Mouse (Mus musculus) layer of hippocampus, postnatal 36 days (tissue): ENCODE measurements at regions not wholly inside any gene's neighbourhood (a gene's known extent, or its start where the extent isn't known, plus 50 kb on each side); places are given as distances from the start of the nearest gene placed in this dataset.

ENCODE experiments used
- DNase-seq, 2 experiments: peaks; one replicate each; pipeline ENCODE4 v3.0.0; 2022

DNA sequence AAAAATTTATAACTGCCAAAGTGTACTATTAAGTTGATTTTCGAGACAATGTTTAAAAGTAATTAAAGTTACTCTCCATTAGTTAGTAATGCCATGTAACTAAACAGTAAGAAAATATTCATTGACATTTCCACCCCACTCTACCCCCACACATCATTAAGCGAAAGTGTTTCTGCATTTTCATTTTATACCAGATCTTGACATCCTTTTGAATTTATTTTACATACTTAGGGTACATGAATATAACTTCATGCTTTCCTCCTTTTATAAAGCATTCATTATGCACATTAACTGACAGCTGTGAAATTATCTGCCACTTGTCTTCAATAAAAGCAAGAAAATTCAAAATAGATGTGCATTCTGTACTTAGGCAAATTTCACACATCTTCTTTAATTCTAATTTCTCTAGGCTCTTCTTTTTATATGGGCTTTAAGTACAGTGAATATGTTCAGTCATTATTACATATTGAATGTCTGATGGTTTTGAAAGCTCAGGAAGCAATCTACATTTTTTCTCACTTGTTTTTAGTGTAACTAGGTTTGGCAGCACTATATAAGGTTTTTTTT is 526.5 kb downstream of the Epha5 start:
- DNase-seq, result no peak

DNA sequence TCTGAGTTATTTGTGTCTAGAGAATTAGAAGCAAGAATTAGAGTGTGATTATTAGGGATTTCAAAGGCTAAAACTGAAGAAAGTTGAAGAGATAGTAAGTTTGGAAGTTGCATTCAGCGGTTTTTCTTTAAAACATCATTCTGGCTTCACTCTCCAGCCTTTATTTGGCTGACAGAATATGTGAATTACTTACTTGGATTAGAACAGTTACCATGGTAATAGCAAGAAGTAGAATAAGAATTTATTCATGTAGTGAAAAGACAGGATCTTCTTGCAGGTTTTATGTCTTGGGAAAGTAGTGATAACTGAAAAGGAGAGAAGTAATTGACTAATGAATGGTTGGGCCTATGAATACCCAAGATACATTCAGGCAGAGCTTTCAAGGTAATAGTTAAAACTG is 517.1 kb upstream of the Tecrl start:
- no peak for DNase-seq

DNA sequence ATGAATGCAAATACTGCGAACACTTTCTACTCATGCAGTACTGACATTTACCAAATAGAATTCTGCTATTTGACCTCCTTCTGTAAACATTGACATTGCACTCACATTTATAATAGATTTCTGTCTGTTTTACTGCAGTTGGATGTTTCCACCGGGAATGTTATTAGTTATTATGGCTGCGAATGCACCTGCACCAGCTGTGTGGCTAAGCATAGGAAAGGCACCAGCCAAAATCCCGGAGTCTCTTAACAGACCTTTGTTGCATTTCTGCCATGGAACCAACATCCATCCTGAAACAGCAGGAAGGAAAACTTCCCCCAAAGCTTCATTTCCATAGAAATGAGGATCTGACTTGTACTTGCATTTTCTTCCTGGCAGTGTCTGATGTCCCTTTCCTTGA is 513.4 kb upstream of the Tecrl start:
- DNase-seq, result no peak

DNA sequence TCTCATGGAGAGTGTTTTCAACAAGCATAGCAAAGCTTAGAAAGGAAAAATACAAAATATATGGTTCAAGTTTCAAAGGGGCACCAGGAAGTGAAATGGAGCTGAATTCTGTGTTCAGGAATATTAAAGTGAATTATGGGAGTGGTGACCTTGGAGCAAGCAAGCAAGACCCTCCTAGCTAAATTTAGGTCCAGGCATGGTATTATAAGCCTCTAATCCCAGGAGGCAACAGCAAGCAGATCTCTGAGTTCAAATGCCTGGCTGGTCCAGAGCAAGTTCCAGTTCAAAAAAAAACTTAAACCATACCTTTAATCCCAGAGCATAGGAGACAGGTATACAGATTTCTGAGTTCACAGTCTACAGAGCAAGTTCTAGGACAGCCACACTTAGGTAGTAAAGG is 506.7 kb upstream of the Tecrl start:
- no peak for DNase-seq

DNA sequence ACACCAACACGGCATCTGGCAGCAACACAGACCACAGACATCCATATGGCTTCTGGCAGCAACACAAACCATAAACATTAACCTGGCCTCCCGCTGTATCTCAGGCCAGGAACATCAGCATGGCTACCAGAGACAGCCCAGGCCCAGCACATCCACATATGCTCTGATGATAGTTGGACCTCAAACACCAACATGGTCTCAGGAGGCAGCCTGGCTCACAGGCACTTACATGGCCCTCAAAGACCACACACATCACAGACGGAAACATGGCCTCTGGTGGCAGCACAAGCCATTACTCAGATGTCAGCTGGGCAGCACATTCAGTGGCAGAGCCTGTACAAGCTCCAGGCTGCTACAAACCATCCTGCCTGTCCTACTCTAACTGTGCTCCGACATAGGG is 497.0 kb upstream of the Tecrl start:
- no peak for DNase-seq

DNA sequence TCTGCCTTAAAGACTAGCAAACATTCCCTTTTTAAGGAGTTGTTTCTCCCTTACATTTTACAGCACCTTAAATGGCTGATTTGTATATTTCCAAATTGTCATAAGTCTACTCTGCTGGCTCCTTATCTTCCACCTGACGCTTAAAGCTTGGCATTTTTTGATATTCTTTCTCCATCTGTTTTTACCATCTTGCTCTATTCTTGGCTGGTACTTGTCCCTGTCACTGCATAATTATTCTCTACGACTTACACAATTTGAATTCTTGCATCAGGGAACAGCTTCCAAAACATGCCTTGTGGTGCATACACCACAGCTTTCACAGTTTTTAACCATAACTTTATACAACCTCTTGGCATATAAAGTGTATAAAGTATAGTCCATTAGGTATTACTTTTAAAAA is 471.6 kb upstream of the Tecrl start:
- DNase-seq, result no peak

DNA sequence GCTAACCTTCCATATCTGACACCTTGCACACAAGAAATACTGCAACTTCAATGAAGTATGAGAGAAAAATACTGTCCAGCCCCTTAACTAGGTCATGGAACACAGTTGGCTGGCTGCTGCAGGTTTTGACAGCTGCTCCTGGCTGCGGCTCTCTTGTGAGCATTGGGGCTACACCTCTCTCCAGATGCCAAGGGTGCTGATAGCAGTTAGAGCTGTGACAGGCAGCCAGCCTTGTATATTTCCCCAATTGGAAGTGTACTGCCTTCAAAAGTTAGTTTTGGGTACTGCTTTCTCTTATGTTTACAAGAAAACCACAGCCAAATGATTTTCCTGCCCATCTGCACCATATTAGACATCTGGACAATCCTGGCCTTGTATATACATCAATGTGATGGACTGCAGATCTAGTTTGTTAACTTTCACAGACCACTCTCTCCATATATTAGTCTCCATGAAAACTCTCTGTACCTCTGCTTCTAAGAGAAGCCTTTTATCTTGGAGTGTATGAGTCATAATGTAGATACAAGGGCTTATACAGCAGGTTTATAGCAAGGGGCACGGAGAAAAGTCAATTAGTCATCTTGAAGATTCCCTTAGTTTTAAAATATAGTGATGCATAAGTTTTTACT is 470.0 kb upstream of the Tecrl start:
- no peak for DNase-seq

DNA sequence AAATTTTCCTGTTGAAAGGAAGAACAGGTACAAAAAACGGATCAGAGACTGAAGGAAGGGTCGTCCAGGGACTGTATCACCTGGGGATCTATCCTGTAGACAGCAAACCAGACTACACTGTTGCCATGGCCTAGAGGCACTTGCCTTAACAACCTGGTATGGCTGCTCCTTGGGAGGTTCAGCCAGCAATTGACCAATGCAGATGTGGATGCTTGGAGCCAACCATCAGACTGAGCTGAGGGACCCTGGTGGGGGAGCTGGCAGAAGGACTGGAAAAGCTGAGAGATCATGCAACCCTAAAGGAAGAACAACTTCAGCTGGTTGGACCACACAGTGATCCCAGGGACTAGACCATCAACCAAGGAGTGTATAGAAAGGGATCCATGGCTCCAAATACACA is 456.3 kb upstream of the Tecrl start:
- no peak for DNase-seq

DNA sequence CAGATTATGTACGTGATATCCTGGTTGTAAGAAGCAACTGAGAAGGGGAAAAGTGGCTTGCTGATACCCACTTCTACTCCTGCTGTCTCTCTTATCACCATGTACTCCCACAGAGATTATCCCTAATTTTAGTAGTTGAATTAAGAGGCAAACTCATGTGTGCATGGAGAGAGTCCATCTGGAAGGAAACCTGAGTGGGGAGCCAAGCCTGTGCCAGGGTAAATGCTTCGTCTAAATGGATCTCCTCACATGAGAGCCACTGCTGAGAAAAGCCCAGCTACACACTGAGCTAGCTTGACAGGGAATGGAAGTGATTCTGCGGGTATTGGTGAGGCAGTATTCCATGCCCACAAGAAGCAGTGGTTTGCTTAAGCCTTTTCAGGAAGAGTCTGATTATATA is 445.0 kb upstream of the Tecrl start:
- no peak for DNase-seq

DNA sequence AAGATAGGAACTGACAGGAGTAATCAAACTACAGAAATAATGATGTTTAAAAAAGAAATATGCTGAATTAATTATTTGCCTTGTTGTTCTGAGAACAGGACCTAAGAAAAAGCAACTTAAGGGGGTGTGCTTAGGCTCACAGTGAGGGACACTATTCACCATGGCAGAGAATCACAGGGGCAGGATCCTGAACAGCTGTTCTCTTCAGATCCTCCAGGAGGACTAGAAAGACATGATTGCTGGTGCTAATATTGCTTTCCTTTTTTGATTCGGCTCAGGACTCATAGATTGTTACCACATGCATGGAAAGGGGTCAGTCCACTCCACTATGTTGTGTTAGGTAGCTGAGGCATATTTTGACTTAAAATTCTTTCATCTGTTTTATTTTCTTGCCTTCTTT is 425.4 kb upstream of the Tecrl start:
- DNase-seq, result no peak

DNA sequence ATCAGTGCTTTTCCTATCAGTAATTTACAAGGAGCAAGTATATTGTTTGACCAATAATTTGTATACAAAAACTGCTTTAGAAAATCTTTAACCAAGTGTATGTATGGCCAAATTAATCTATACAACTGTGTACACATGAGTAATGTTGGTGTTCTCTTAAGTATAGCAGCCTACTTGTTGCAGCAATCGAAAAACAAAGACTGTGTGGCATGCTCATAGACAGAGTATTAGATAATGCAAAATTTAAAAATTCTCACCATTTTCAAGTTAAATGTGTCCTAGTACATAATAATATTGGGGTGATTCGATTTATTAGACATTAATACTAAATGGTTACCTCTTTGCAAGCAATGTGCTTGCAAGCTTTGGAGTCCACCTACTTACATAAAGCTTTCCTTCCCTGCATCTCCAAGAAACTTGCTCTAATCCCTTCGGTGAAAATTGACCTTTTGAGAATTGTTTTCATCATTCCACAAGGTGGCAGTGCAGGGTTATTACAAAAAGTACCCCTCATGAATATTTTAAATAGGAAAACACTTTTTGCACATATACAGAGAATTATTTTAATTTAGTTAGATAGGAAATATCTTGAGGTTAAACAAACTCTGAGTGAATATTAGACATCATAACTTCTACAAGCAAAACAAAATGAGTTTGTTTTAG is 423.4 kb upstream of the Tecrl start:
- no peak for DNase-seq

DNA sequence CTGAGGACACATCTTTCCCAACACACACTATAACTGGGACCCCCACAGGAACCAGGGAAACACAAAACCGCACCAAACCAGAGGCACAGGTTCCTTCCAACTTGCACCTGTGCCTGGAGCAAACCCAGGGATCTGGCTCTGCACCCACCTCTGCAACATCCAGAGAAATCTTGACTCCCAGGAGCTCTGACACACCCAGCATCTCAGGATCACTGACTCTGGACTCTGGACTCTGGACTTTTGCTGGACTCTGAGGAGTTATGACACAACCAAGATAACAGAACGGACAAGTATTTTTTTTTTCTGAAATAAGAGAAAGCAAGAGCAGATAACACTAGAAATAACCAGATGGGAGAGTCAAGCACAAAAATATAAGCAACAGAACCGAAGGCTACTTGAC is 386.9 kb upstream of the Tecrl start:
- DNase-seq, result no peak

DNA sequence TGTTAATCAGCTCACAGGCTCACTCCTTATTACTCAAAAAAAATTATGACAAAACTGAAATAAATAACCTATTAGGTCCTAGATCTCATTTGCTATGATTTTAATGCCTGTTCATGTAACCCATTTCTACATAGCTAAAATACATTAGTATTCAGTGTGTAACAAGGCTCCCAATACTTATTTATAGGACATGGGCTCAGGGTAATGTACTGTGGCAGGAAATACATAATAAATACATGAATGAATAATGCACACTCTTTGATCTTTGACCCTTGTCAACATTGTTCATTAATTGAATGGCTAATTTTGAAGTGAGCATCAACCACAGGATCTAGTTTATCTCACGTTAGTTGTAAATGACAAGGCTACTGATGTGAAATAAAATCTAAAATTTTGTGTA is 340.4 kb upstream of the Tecrl start:
- no peak for DNase-seq

DNA sequence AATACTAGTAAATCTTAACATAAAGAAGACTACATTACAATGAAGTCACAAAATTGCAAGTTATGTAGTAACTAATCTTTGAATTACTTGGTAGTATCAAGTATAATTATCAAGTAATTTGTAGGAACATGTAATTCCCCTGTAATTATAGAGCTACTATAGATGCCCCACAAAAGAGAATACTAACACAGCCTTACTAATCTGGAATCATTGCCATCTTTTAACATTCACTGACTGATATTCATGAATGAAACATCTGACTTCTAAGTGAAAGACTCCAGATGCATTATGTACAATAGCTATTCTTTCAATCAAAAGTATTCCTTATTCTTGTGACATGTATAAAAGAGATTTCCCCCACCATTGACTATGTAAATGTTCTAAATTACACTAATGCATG is 337.3 kb upstream of the Tecrl start:
- DNase-seq, result no peak

DNA sequence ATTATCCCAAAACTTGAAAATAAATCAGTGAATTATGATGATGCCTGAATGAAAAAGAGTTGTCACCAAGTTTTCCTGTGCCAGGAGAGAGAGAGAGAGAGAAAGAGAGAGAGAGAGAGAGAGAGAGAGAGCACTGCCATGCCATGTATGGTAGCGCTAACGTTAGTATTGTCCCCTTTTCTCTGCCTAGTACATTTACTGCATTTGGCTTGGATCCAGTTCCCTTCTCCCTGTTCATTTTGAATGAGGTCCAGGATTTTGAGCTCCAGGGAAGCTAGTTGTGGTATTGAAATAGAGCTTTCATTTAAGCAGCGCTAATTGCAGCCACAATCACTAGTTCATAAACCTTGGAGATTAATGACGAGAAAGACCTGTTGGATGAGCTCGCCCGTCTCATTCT is 323.4 kb upstream of the Tecrl start:
- peak in 1 of 2 experiments; percentile 1 for DNase-seq

DNA sequence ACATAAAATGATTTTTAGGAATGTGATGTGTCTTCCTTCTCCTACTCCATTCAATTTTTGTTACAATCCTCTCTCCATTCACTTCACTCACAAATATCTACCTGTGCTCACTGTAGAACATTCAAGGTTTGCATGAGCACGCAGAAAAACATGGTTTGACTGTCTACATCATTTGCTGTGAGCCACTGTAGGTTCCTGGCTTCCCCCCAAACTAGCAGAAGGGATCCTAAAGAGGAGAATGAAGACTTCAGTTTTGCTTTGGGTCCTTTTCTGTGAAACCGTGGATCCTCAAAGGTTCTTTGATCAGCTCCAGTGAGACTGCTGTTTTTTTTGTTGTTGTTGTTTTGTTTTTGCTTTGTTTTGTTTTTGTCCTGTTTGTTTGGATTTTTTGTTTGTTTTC is 304.1 kb upstream of the Tecrl start:
- DNase-seq, result no peak

DNA sequence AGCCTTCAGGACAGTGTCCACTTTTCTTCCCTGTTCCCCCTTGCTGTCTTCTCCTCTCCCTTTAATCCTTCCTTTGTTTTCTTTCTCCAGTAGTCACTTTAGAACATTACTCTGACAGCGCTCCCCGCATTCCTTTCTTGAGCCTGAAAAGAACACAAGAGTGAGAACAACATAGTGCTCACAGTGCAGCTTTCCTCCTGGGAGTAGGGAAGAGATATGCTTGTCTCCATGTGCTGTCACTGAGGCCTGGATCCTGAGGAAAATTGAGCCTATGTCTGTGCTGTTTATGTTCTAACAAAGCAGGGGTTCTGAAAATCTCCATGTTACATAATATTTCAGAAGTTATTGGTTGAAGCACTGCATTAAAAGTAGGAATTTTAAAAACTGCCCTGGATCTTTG is 296.3 kb upstream of the Tecrl start:
- no peak for DNase-seq

DNA sequence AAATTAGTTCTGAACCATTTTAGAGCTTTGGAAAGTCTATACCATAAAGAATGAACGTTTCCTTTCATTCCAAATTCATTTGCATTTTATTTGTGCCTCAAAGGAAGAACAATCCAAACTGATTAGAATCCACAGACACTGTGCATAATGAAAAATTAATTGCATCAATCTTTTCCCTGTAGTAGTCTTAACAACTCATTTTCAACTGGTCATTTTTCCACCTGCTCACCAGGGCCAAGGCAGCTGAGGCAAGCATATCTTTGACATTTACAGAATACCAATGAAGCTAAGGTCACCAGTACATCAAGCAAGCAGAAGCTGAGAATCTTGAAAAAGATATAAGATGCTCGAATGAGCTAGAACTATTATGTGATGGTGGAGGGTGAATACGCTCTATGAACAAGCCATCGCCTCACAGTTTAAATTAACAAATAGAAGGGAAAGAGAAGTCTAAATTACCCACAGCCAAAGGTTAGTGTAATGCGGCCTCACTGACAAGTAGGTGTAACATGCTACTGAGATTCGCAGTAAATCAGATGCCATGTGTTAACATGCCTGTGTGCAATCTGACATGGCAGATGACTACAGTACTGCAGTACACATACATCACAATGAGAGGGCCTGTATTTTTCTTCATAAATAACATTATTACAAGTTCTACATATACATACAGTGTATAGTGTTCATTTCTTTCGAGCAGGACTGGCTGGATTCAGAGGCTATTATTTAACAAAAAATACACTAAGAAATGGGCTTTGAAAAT is 267.8 kb upstream of the Tecrl start:
- no peak for DNase-seq

DNA sequence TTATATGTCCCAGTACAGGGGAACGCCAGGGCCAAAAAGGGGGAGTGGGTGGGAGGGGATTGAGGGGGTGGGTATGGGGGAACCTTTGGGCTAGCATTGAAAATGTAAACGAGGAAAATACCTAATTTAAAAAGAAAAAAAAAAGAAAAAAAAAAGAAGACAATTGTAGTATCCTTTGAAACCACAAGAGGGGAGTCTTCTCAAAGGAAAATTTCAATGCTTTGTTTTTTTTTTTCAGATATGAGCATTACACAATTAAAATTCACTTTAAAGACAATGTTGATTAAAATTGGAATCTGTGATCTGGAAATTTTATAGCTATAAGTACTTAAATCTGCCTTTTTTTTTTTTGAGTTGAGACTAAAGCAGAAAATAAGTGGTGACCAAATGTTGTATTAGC is 255.8 kb upstream of the Tecrl start:
- DNase-seq, result no peak

DNA sequence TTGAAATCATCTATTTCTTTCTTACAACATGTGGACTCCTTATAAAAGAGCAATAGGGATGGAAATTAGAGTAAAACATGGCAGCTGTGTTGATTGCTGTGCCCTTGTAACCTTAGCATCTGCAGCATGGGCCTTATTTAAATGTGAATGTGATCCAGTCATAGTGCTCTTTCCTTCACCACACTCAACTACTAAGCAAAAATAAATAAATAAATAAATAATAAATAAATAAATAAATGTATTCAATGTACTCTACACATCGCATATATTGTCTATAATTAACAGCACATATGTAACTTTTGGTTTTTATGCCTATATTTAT is 238.3 kb upstream of the Tecrl start:
- no peak for DNase-seq

DNA sequence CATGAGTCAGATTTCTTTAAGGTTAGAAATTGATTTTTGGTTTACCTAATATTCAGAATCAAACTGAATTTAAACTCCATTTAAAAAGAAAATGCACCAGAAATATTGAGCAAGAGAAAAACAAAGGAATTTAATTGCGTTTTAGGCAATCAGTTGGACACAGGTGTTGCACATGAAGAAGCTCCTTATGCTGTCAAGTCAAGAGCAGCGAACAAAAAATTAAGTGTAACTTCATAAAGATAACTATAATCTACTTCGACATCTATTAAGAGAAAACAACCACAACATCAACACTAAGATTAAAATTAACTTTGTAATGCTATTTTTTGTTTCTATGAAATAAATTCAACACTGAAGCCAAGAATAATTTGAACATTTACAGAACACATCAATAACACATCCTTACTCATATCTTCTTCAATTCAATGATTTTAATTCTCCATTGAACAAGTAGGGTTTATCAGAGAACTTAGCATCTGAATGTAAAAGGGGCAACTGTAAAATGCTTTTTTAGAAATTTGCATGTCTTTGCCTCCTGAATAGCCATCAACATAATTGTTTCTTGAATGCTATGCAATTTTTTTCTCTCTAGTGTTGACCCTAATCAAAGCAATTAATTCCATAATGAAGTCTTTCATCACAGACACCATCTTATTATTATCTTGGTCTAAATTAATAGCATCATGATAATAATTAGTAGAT is 237.7 kb upstream of the Tecrl start:
- DNase-seq, result no peak
